ENCODE assay signal across 24 mouse cellular contexts in genomic region chr16:94545781-94546562, GRCm38 (mm10). TPM values are rescaled to one million over a fixed set of nuclear protein-coding genes. Genes with fewer than 3 reads are reported as not detected.
DNase-seq lines count a peak whose midpoint lies in the region; ATAC-seq and TF ChIP-seq lines count a peak whose summit lies in the region.
"Had no signal": no experiment of that assay in that cellular context is flagged by ENCODE, and none has a peak within 500 bp of the region (broad histone marks: within the 10 kb centered on the region; RNA-seq: fewer than 3 reads in every experiment).

No protein-coding gene starts in this region.

- no peaks in the 10 kb centered on the region for H3K27me3 ChIP-seq in heart, embryonic 12.5 days (replicated peaks)
- H3K27me3 ChIP-seq in stomach, embryonic 15.5 days (replicated peaks), result no peaks in the 10 kb centered on the region
- H3K27me3 ChIP-seq in stomach, postnatal 0 days (ENCODE audit: control insufficient read depth, insufficient read depth, low read length), result no peaks in the 10 kb centered on the region
- no peaks in the 10 kb centered on the region for H3K27me3 ChIP-seq in liver, embryonic 16.5 days (ENCODE audit: control insufficient read depth, insufficient read depth, low read depth, low read length)
- H3K27me3 ChIP-seq: embryonic facial prominence, embryonic 12.5 days; forebrain, embryonic 13.5 days; hindbrain, embryonic 15.5 days; limb, embryonic 12.5 days; midbrain, embryonic 13.5 days; neural tube, embryonic 13.5 days had no signal

- no peak overlapping the region for H3K4me2 ChIP-seq in heart, embryonic 12.5 days
- H3K4me2 ChIP-seq in stomach, embryonic 15.5 days, result no peak overlapping the region
- no peak overlapping the region for H3K4me2 ChIP-seq in stomach, postnatal 0 days (replicated peaks; ENCODE audit: low read depth)
- no peak overlapping the region for H3K4me2 ChIP-seq in liver, embryonic 16.5 days (ENCODE audit: low read depth, low read length)
- H3K4me2 ChIP-seq: embryonic facial prominence, embryonic 12.5 days; forebrain, embryonic 13.5 days; heart, embryonic 11.5 days; hindbrain, embryonic 15.5 days; limb, embryonic 12.5 days; midbrain, embryonic 13.5 days; neural tube, embryonic 13.5 days had no signal

- H3K9ac ChIP-seq in heart, embryonic 12.5 days, result no peak overlapping the region
- no peak overlapping the region for H3K9ac ChIP-seq in stomach, embryonic 15.5 days
- no peak overlapping the region for H3K9ac ChIP-seq in stomach, postnatal 0 days (ENCODE audit: low read length)
- H3K9ac ChIP-seq in liver, embryonic 16.5 days (ENCODE audit: low read depth, low read length), result no peak overlapping the region
- H3K9ac ChIP-seq: embryonic facial prominence, embryonic 12.5 days; forebrain, embryonic 13.5 days; hindbrain, embryonic 15.5 days; limb, embryonic 12.5 days; midbrain, embryonic 13.5 days; neural tube, embryonic 13.5 days had no signal

- TF ChIP-seq EP300 in stomach, postnatal 0 days (optimal IDR thresholded peaks at IDR 0.05), result no peak

- peak overlapping the region; percentile 8; the same call in 1 of the 2 replicates for H3K27ac ChIP-seq in heart, embryonic 12.5 days (ENCODE audit: poor library complexity, severe bottlenecking)
- no peak overlapping the region for H3K27ac ChIP-seq in stomach, embryonic 15.5 days
- H3K27ac ChIP-seq in stomach, postnatal 0 days (replicated peaks), result no peak overlapping the region
- H3K27ac ChIP-seq in liver, embryonic 16.5 days (ENCODE audit: low read length), result peak overlapping the region; percentile 52; the same call in 1 of the 2 replicates
- H3K27ac ChIP-seq: embryonic facial prominence, embryonic 12.5 days; forebrain, embryonic 13.5 days; hindbrain, embryonic 15.5 days; limb, embryonic 12.5 days; midbrain, embryonic 13.5 days; neural tube, embryonic 13.5 days had no signal

- no peak for DNase-seq in heart, postnatal 14 days
- DNase-seq in stomach, postnatal 0 days (ENCODE audit: low spot score), result no peak
- no peak for DNase-seq in right cerebral cortex, postnatal 10 days (ENCODE audit: low spot score in 2 of 2)
- no peak for DNase-seq in spleen, postnatal 14 days (ENCODE audit: low spot score in 2 of 2)
- DNase-seq: adrenal gland, adult 2 months; B cell, adult 2 months; cerebellum, adult 9-11 months; gastrocnemius, postnatal 36 days; kidney, adult 18-20 months; lung, adult 2 months; lung, postnatal 36 days; right cerebral cortex, adult 18-20 months; thymus, adult 2 months had no signal

- H3K4me3 ChIP-seq in heart, embryonic 12.5 days, result no peak overlapping the region
- H3K4me3 ChIP-seq in stomach, embryonic 15.5 days (replicated peaks), result no peak overlapping the region
- H3K4me3 ChIP-seq in stomach, postnatal 0 days (ENCODE audit: low read depth, low read length), result no peak overlapping the region
- no peak overlapping the region for H3K4me3 ChIP-seq in liver, embryonic 16.5 days (ENCODE audit: low read depth, low read length)
- H3K4me3 ChIP-seq: embryonic facial prominence, embryonic 12.5 days; erythroblast, embryonic 14.5 days; forebrain, embryonic 13.5 days; hindbrain, embryonic 15.5 days; limb, embryonic 12.5 days; midbrain, embryonic 13.5 days; neural tube, embryonic 13.5 days had no signal

- H3K9me3 ChIP-seq in heart, embryonic 12.5 days (replicated peaks), result 0 out of 2 replicates have a peak, but pooled peaks cover 3% of the 10 kb centered on the region
- H3K9me3 ChIP-seq in stomach, embryonic 15.5 days, result no peaks in the 10 kb centered on the region
- H3K9me3 ChIP-seq in stomach, postnatal 0 days (ENCODE audit: control insufficient read depth, low read length), result no peaks in the 10 kb centered on the region
- H3K9me3 ChIP-seq in liver, embryonic 16.5 days (replicated peaks; ENCODE audit: control insufficient read depth, low read length), result no peaks in the 10 kb centered on the region
- H3K9me3 ChIP-seq: embryonic facial prominence, embryonic 12.5 days; forebrain, embryonic 13.5 days; hindbrain, embryonic 15.5 days; limb, embryonic 12.5 days; midbrain, embryonic 13.5 days; neural tube, embryonic 13.5 days had no signal

- TF ChIP-seq CTCF in stomach, postnatal 0 days (IDR thresholded peaks at IDR 0.05; ENCODE audit: low read depth), result no peak

- no peak for ATAC-seq in heart, embryonic 12.5 days (ENCODE audit: insufficient number of reproducible peaks, low FRiP score)
- peak; percentile 50; the same call in 1 of the 2 replicates for ATAC-seq in stomach, embryonic 15.5 days (ENCODE audit: insufficient read depth, low FRiP score, low read depth)
- ATAC-seq in stomach, postnatal 0 days (ENCODE audit: low FRiP score, low TSS enrichment), result no peak
- ATAC-seq in liver, embryonic 16.5 days (ENCODE audit: low read depth), result peak; percentile 45
- ATAC-seq: forebrain, embryonic 13.5 days; midbrain, embryonic 13.5 days had no signal

- H3K4me1 ChIP-seq in heart, embryonic 12.5 days (replicated peaks), result peaks cover 15% of the 10 kb centered on the region
- H3K4me1 ChIP-seq in stomach, embryonic 15.5 days, result no peaks in the 10 kb centered on the region
- H3K4me1 ChIP-seq in stomach, postnatal 0 days (replicated peaks; ENCODE audit: control insufficient read depth, insufficient read depth), result no peaks in the 10 kb centered on the region
- H3K4me1 ChIP-seq in liver, embryonic 16.5 days (ENCODE audit: control insufficient read depth, low read depth, low read length), result no peaks in the 10 kb centered on the region; the same call in none of the 2 replicates
- H3K4me1 ChIP-seq: embryonic facial prominence, embryonic 12.5 days; forebrain, embryonic 13.5 days; hindbrain, embryonic 15.5 days; limb, embryonic 12.5 days; midbrain, embryonic 13.5 days; neural tube, embryonic 13.5 days had no signal

- 48% methylated on average over 8 of the region's 8 CpGs for WGBS in heart, embryonic 12.5 days
- WGBS in stomach, embryonic 15.5 days, result 48% methylated on average over 8 of the region's 8 CpGs
- WGBS in stomach, postnatal 0 days, result 29% methylated on average over 8 of the region's 8 CpGs
- 35% methylated on average over 8 of the region's 8 CpGs for WGBS in liver, embryonic 16.5 days (ENCODE audit: insufficient replicate concordance)

- no peaks in the 10 kb centered on the region for H3K36me3 ChIP-seq in heart, embryonic 12.5 days
- no peaks in the 10 kb centered on the region for H3K36me3 ChIP-seq in stomach, embryonic 15.5 days
- H3K36me3 ChIP-seq in stomach, postnatal 0 days (ENCODE audit: control insufficient read depth, insufficient read depth, low read length), result no peaks in the 10 kb centered on the region
- H3K36me3 ChIP-seq in liver, embryonic 16.5 days (ENCODE audit: control insufficient read depth, insufficient read depth), result no peaks in the 10 kb centered on the region
- H3K36me3 ChIP-seq: embryonic facial prominence, embryonic 12.5 days; hindbrain, embryonic 15.5 days; limb, embryonic 12.5 days; midbrain, embryonic 13.5 days; neural tube, embryonic 13.5 days had no signal

- intact Hi-C loops in heart, postnatal 14 days (cut with DNase I), result no loop called here

RNA-seq across cellular contexts. Expression of gene Vps26c, which starts 19.3 kb away (rescaled TPM):
- 45.8 and 48.9 TPM in 2 replicates for polyA plus RNA-seq in heart, embryonic 12.5 days (2016; fragmentation: Nextera tagmentation; extraction: Ambion mirVana)
- total RNA-seq in heart, postnatal 14 days (2021), result 10 to 100 TPM; 26.7 to 27.8 TPM
- 54.8 and 55.3 TPM in 2 replicates for polyA plus RNA-seq in stomach, embryonic 15.5 days (2015; fragmentation: Nextera tagmentation; extraction: Ambion mirVana)
- polyA plus RNA-seq in stomach, postnatal 0 days (2015; fragmentation: Nextera tagmentation; extraction: Ambion mirVana), result 28.5 and 34.8 TPM in 2 replicates
- polyA plus RNA-seq in liver, embryonic 16.5 days (2015; fragmentation: Nextera tagmentation; extraction: Ambion mirVana), result 19.4 and 24.0 TPM in 2 replicates

RNA-seq across cellular contexts. Expression of gene Dyrk1a, which starts 23.8 kb away (rescaled TPM):
- polyA plus RNA-seq in heart, embryonic 12.5 days (2016; fragmentation: Nextera tagmentation; extraction: Ambion mirVana), result 7.3 and 7.9 TPM in 2 replicates
- total RNA-seq in heart, postnatal 14 days (2021), result 10 to 100 TPM; 68.6 to 69.6 TPM
- polyA plus RNA-seq in stomach, embryonic 15.5 days (2015; fragmentation: Nextera tagmentation; extraction: Ambion mirVana), result 8.0 and 9.5 TPM in 2 replicates
- 4.6 and 5.2 TPM in 2 replicates for polyA plus RNA-seq in stomach, postnatal 0 days (2015; fragmentation: Nextera tagmentation; extraction: Ambion mirVana)
- 4.0 TPM in 2 replicates for polyA plus RNA-seq in liver, embryonic 16.5 days (2015; fragmentation: Nextera tagmentation; extraction: Ambion mirVana)

Comparison
In these comparisons a context has a peak if more than half of its experiments do, and no peak if none do; other contexts are left out.
1. ATAC-seq: peak in stomach, embryonic 15.5 days (single experiment) and liver, embryonic 16.5 days (single experiment); none in heart, embryonic 12.5 days (single experiment) and stomach, postnatal 0 days (single experiment).
2. H3K27ac ChIP-seq: peak in heart, embryonic 12.5 days (single experiment) and liver, embryonic 16.5 days (single experiment); none in stomach, embryonic 15.5 days (single experiment) and stomach, postnatal 0 days (single experiment).